Mouse (Mus musculus) ES-E14 (cell line): ENCODE measurements at regions not wholly inside any gene's neighbourhood (a gene's known extent, or its start where the extent isn't known, plus 50 kb on each side); places are given as distances from the start of the nearest gene placed in this dataset.
A peak's percentile ranks its signal among the peaks of the same experiment; 100 is the strongest.

Experiments
- DNase-seq: peaks from one replicate; pipeline ENCODE4 v3.0.0-alpha.2; 2013; ENCODE audit warnings: low read depth, low spot score
- H3K27ac ChIP-seq: 2 replicates; pipeline ENCODE4 v1.5.1; 2012; ENCODE audit warnings: low read depth, mild to moderate bottlenecking, low read length, moderate library complexity, mixed read lengths; ENCODE audit not compliant: poor library complexity, insufficient read depth, severe bottlenecking
- H3K36me3 ChIP-seq: 2 replicates; pipeline ENCODE4 v1.6.1; 2012; ENCODE audit warnings: mild to moderate bottlenecking, low read length, moderate library complexity, mixed read lengths; ENCODE audit not compliant: control insufficient read depth, poor library complexity, insufficient read depth, severe bottlenecking
- H3K4me1 ChIP-seq, 2 experiments: fragments of 150-350 bp in 1 of 2; sonication (generic) in 1 of 2; 2 replicates each; pipeline ENCODE4 v1.6.1; 2012; ENCODE audit warnings: low read length in 2 of 2, mild to moderate bottlenecking in 1 of 2, mixed read lengths in 1 of 2; ENCODE audit not compliant: control insufficient read depth in 2 of 2, insufficient read depth in 2 of 2, poor library complexity in 1 of 2
- H3K4me3 ChIP-seq, 2 experiments: fragments of 150-350 bp in 1 of 2; sonication (generic) in 1 of 2; 2 replicates each; pipeline ENCODE4 v1.5.1; 2012; ENCODE audit warnings: low read length in 2 of 2, low read depth in 1 of 2, mild to moderate bottlenecking in 1 of 2, mixed read lengths in 1 of 2; ENCODE audit not compliant: insufficient read depth in 1 of 2, poor library complexity in 1 of 2, severe bottlenecking in 1 of 2
- H3K9ac ChIP-seq: 2 replicates; pipeline ENCODE4 v1.6.1; 2012; ENCODE audit warnings: low read depth, mild to moderate bottlenecking, low read length, mixed read lengths; ENCODE audit not compliant: poor library complexity, insufficient read depth, severe bottlenecking
- H3K9me3 ChIP-seq: fragments of 150-350 bp; sonication (generic); 2 replicates; pipeline ENCODE4 v1.6.1; 2012; ENCODE audit warnings: low read depth, mild to moderate bottlenecking, low read length; ENCODE audit not compliant: control insufficient read depth, insufficient read depth
- CHD2 ChIP-seq: IDR thresholded peaks from 2 replicates; pipeline ENCODE4 v1.6.1; 2014; ENCODE audit warnings: mild to moderate bottlenecking, low read depth, low read length, inconsistent platforms
- HCFC1 ChIP-seq: IDR thresholded peaks from 2 replicates; pipeline ENCODE4 v1.6.1; 2012; ENCODE audit warnings: low read length, inconsistent platforms, borderline replicate concordance; ENCODE audit not compliant: insufficient read depth
- MAFK ChIP-seq: IDR thresholded peaks from 2 replicates; pipeline ENCODE4 v1.6.1; 2014; ENCODE audit warnings: mild to moderate bottlenecking, low read depth, low read length, inconsistent platforms; ENCODE audit not compliant: insufficient read depth
- ZC3H11A ChIP-seq: IDR thresholded peaks from 2 replicates; pipeline ENCODE4 v1.6.1; 2012; ENCODE audit warnings: low read depth, mild to moderate bottlenecking, inconsistent platforms, low read length, borderline replicate concordance
- ZNF384 ChIP-seq: IDR thresholded peaks from 2 replicates; pipeline ENCODE4 v1.6.1; 2012; ENCODE audit warnings: low read depth, low read length, inconsistent platforms
- in situ Hi-C, 2 experiments: fragments of 600-800 bp; cut with MboI; formaldehyde crosslinking; loops; one replicate each; pipeline ENCODE4 v1.15.1; 2025; ENCODE audit warnings: low sequenced_read_pairs in 2 of 2, inconsistent platforms in 1 of 2; ENCODE audit not compliant: unreplicated experiment in 2 of 2

GRCm38 (mm10) chr9:41446431-41447203 lies 285.1 kb upstream of the Ubash3b start:
- Histone ChIP-seq H3K27ac (no peak overlapping the region), H3K4me3 (no peak overlapping the region), H3K9me3 (no peaks in the 10 kb centered on the region), H3K9ac (no peak overlapping the region), H3K36me3 (no peaks in the 10 kb centered on the region), H3K4me1 (no peaks in the 10 kb centered on the region)
- no peak for TF ChIP-seq HCFC1
- TF ChIP-seq MAFK = no peak
- TF ChIP-seq ZNF384 = no peak
- TF ChIP-seq ZC3H11A = no peak
- no peak for TF ChIP-seq CHD2
- DNase-seq = peak; percentile 2
- in situ Hi-C loops = no loop called here

DNA sequence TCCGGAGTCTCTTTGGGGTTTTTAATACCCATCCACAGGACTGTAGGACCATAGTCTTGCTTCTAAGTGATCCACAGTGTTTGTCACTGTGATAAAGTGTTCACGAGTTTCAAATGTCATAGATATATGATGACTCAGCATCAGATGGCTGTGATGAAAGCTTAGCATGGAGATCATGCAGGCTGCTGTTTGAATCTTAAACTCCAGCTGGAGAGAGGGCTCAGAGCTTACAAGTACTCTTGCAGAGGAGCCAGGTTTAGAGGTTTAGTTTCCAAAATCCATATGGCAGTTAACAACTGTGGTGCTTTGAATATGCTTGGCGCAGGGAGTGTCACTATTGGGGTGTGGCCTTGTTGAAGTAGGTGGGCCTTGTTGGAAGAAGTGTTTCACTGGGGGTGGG lies 280.9 kb upstream of the Ubash3b start:
- H3K4me3 ChIP-seq = no peak overlapping the region
- no peaks in the 10 kb centered on the region for H3K36me3 ChIP-seq
- H3K9ac ChIP-seq = no peak overlapping the region
- no peak for DNase-seq
- TF ChIP-seq HCFC1 = no peak
- peak; percentile 41; the same call in 1 of the 2 replicates for TF ChIP-seq MAFK
- no peaks in the 10 kb centered on the region for H3K4me1 ChIP-seq
- H3K27ac ChIP-seq = no peak overlapping the region
- H3K9me3 ChIP-seq = no peaks in the 10 kb centered on the region
- in situ Hi-C loops = no loop called here

GRCm38 (mm10) chr9:41439979-41440378 lies 278.5 kb upstream of the Ubash3b start:
- Histone ChIP-seq H3K36me3 (no peaks in the 10 kb centered on the region), H3K4me3 (no peak overlapping the region), H3K27ac (no peak overlapping the region), H3K9ac (no peak overlapping the region), H3K9me3 (no peaks in the 10 kb centered on the region), H3K4me1 (no peaks in the 10 kb centered on the region)
- TF ChIP-seq MAFK (no peak), ZNF384 (no peak), HCFC1 (no peak), CHD2 (no peak), ZC3H11A (no peak)
- no peak for DNase-seq
- in situ Hi-C loops = no loop called here

DNA sequence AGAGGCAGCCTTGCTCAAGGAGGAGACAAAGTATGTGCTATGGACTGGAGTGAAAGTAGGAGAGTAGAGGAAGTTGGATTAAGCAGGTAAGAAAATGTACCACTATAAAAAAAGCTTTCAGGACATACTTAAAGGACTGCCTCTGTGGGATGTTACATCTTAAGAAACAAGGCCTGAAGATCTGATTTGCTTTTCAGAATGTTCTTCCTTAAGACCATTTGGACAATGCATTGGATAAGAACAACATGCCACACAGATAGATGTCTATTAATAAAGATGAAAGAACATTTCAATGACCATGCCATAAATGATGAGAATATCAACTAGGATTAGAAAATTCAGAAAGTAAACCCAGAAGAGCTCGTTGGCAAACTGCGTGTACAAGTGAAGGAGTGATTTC lies 276.6 kb upstream of the Ubash3b start:
- TF ChIP-seq MAFK (no peak), HCFC1 (no peak), CHD2 (no peak), ZNF384 (no peak), ZC3H11A (no peak)

More for the DNA sequence above, 276.6 kb upstream of the Ubash3b start:
- Histone ChIP-seq H3K36me3 (no peaks in the 10 kb centered on the region), H3K4me3 (no peak overlapping the region), H3K9ac (no peak overlapping the region), H3K4me1 (no peaks in the 10 kb centered on the region), H3K27ac (no peak overlapping the region), H3K9me3 (no peaks in the 10 kb centered on the region)
- no peak for DNase-seq
- in situ Hi-C loops = no loop called here
